Mouse (Mus musculus): ENCODE results near the gene Wasf1. TPM values are rescaled to one million over a fixed set of nuclear protein-coding genes. Genes with fewer than 3 reads are reported as not detected.

Gene Wasf1
- total RNA-seq (2021) (1 to 10 TPM; 4.6 to 5.8 TPM), polyA plus RNA-seq (2012; rRNA removed) (2.7 and 3.4 TPM in 2 replicates)
- long read RNA-seq, partial matches to known transcripts: 0 of 4 reads
- long read RNA-seq, other reads (novel, unspliced or antisense): 0 of 4 reads

DNA sequence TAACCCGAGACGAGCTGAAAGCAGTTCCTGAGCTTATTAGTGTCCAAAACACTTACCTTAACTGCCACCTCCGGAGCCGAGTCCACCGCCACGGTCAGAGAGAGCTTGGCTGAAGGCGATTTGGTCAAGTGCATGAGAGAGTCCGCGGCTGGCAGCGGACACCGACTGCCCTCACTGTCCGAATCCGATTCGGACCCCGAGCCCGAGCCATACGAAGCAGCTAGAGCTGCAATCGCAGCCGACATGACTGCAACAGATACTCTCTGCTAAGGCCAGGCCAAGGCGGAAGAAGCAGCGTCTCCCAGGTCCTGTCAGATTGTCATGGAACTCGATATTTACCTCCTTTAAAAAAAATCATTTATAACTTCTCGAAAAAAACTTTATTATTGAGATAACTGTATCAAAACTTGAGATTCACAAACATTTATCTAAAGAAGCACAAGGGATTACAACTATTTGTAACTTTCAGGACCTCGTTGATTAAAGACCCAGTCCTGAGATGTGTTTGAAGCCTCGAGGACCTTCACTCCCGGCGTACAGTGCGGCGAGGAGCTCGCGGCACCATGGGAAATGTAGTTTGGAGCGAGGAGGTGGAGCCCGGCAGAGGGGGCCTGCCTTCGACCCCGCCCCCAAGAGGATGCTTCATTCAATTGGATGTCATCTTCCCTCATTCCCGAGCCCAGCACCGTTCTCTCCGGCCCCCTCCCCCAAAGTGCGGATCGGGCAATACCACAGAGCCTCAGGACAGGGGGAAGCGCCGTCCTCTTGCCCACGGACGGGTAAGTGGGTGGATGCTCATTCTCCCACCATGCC is at the start of gene Wasf1, which contains the start of gene Cdc40:
Wasf1 (plus strand) TSS at position 645 of the 813 bp plus-strand sequence.
Cdc40 (minus strand) TSS at position 481 of the 813 bp plus-strand sequence.
- peak; percentile 99 for DNase-seq

DNA sequence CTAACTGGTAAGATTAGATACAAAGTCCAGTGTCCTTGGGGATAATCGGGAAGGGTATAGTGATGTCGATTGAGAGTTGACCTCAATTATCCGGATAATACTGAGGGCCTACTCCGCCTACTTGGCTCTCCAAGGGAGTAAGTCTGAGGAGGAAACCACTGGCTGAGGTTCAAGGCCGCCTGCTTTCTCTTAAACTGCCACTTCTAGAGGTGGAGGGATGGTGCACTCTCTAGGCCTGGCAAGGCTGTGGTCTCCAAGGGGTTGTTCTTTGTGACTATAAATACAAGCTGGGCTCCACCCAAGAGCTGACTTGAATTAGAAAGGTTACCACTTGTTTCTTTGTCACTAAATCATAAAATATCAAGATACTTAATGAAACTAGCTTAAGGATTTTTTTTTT is 43.2 kb upstream of the Wasf1 start:
- DNase-seq: peak; percentile 40

DNA sequence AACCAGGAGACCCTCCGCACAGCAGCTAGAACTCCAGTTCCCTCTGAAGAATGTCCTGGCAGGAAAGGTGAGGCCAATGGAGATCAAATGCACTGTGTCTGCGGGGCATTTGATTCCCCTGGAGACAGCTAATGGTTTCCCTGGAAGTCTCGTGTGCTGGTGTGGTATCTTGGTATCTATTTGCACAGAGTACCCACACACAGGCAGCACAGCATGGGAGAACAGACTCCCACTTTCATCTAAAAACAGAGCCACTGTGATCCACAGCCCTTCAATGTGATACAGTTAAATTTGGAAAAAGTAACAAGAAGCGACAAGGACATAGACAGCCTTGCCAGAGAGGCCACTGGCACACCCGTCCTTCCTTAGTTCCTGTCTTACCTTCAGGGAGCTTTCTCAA is 39.4 kb upstream of the Wasf1 start:
- DNase-seq: no peak

DNA sequence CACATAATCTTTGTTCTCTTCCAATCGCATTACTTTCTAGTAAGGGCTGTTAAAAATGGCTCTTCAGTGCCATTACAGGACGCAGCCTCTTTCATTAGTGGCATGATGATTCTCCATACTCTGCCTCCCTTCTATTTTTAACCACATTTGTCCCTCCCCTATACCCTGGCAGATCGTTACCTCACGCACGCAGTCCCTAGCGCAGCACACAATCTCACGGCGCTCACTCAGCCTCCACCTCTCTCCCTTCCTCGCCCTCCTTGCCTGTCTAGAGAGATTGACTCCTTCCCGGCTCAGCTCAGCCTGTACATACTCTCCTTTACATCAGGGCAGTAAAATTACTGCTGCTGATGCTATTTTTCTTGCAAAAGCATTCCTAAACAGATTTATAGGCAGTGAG is 38.7 kb upstream of the Wasf1 start:
- no peak for DNase-seq

DNA sequence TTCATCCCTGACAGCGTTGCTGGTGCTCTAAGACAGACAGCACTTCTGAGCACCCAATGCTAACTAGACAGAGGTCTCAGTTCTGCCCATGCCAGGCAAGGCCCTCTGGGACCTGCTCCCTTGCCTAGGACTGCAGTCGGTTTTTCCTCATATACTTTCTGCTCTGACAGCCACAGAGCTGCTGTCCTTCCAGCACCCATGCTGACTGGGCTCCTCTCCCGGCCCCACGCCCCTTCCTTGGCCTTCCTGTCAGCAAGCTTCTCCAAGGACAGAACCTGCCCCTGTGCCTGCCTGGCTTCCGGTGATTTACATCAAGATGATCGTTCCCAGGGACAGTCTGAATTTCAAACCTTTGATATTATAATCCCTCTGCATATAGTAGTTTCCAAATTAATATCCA is 37.6 kb upstream of the Wasf1 start:
- peak; percentile 15 for DNase-seq

DNA sequence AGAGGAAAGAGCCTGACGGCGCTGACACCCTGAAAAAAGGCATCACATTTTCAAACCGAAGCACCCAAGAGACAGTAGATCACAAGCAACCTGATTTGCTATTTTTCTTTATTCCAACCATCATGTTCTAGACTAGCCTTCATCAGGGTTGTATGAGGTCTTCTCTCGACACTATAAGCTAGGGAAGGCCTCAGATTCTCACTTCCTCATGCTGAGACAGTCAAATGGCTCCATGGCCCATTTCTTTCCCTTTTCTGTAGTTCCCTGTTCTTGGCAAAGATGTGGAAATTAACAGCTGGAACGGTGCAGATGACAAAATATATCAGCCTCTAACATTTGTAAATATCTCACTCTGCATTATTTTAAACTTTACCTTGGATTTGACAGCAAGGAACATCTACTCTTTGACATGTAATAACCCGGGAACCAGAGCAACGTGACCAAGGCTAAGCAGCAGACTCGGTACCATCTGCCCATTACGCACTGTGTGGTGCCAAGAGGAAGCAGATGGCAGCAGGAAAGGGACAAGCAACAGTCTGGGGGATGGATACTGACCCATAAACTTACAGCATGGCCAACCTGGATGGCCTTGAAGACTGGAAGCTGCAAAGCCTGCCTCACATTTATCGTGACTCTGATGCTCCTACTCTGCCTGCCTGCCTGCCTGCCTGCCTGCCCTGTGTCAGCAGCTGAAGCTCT is 36.0 kb upstream of the Wasf1 start:
- DNase-seq: no peak

DNA sequence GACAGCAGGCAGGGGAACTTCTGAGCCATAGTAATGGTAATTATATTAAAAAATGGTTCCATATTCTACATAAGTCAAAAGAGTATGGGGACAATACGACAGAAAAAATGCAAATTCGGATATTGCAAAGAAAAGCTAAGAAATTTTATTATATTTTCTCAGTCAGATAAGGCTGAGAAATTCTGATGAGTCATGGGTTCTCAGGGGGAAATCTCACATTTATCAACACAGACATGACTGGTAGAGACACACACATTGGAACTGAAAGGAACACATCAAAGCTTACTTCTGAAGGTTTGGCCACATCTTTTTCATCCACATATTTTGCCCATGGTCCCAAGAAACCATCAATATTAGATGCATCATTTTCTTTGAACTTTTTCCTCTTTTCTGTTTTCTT is 32.6 kb upstream of the Wasf1 start:
- no peak for DNase-seq

DNA sequence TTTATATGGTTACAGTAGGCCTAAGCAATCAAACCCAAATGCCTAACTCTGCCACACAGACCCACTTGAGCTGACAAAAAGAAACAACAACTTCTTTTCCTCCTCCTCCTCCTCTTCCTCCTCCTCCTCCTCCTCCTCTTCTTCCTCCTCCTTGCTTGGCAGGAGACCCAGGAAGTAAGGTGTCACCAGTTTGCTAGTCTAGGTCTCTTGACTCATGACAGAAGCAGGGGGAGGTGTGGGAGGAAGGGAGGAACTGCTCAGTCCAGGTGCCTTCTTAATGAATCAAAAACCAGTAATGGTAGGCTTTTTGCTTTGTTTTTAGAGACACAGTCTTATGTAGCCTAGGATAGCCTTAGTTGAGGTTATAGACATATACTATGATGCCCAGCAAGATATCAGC is 32.1 kb upstream of the Wasf1 start:
- DNase-seq: no peak

DNA sequence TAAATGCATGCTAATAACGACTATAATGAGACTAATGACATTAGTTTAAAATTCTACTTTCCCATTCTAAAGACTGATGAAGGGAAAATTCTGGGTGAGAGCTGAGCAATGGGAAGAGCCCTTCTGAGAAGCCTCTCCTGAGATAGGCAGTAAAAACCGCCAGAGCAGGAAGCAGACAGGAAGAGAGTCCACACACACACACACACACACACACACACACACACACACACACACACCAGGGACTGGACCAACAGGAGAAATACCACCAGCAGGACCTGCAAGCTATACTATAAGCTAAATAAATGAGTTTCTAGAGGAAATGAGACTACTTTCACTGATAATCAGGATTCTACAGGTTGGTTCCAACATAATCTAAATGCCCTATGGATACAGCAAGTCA is 27.7 kb upstream of the Wasf1 start:
- DNase-seq: no peak

DNA sequence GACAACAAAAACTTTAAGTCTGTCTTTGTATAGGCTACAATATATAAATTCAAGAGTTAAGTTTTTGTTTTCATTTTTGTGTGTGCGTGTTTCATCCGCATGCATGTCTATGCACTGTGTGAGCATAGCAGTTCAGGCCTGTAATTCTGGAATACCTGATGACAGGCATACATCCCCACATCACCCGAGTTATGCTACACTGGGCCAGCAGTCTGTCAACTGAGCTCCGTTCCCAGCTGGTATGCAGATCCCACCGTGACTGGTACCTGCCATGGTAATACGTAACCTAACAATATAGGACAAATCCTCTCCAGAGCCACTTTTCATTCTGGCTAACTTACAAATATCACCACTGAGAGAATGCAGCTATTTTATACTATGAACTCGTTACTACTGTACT is 26.6 kb upstream of the Wasf1 start:
- DNase-seq: no peak

DNA sequence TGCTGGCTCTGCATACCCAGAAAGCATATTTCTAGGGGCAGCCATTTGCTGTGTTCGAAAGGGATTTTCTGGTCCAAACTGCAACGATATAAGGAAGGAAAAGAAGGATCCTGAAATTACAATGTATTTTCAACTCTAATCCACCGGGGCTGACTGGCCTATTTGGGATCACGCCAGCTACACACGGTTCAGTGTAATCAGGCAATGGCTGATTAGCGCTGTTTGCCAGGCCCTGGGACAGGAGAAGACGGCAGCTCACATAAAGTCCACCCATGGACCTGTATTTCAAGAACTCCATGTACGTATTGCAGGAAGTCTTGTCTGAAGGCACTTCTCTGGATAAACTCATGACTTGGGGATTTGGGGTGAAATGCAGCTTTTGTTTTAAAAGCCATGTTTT is 25.7 kb upstream of the Wasf1 start:
- DNase-seq: no peak

DNA sequence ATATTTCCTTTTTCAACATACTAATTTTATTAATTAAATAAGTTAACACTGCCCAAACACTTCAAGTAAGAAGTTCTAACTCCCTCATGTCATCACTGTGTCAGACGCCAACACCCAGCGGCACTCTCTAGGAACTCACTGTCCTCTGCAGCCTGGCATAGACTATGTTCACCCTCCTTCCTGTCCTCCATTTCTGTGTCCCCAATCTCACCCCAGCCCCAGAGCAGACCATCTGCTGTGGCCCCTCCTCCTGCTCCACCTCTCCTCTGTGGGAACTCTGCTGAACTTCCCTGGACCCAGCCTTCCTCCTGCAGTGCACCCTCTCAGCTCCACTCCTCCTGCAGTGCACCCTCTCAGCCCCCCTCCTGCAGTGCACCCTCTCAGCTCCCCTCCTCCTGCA is 15.2 kb upstream of the Wasf1 start:
- DNase-seq: no peak

DNA sequence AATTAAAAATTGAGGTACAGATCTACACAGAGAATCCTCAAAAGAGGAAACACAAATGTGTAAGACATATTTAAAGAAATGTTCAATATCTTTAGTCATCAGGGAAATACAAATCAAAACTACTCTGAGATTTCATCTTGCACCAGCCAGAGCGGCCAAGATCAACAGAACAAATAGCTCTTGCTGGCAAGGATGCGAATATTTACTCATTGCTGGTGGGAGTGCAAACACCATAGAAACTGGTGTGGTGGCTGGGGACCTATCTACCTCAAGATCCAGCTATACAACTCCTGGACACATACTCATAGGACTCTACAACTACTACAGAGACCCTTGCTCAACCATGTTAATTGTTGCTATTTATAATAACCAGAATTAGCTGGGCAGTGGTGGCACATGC is 12.0 kb upstream of the Wasf1 start:
- DNase-seq: no peak

DNA sequence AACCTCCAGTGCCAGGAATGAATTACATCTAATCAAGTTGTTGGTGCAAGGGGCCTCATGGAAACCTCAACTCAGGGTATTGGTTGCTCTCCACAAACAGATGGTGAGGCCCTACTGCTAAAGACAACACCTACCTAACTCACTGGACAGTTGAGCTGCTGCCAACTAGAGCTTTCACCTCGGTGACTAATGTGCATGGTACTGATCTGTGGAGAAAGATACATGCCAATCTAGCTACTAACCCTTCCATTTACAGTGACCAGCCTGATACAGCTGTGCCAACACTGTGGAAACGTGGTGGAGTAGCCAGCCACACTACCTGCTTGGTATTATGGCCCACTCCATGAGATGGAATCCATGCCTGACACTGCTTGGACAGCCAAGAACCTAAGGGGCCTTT is 11.2 kb upstream of the Wasf1 start:
- DNase-seq: no peak

DNA sequence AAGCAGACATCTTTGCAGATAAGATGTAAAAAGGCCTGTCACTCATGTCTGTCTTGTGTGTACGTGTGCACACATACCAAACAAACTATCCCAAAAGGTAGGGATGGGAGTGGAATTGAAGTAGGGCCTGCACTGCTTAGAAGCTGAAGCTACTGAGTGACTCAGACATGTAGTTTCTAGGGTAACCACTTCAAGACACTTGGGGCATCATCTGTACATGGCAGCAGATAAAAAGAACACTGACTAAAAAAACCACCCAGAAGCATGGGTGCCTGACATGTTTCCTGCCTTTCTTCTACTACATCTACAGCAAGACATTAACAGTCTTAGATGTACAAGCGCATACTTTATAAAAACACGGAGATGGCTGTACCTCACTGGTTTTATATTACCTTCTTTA is 5.0 kb upstream of the Wasf1 start:
- no peak for DNase-seq

DNA sequence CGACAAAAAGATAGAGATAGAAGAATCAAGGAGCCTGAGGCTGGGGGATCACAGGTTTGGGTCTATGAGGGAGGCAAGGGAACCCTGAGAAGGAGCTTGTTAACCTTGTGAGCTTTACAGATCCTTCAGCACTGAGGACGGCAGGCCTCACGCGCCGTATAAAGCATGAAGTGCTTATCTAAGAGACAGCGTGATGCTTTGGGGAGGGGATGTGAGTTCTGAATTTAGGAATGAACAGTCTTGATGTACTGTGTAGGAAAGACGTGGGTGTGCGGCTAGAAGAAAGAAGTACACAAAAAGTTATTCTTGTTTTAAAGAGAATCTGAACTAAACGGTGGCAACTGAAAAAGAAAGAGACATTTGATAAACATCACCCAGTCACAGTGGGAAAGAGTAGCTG is 3.3 kb upstream of the Wasf1 start:
- DNase-seq: no peak

DNA sequence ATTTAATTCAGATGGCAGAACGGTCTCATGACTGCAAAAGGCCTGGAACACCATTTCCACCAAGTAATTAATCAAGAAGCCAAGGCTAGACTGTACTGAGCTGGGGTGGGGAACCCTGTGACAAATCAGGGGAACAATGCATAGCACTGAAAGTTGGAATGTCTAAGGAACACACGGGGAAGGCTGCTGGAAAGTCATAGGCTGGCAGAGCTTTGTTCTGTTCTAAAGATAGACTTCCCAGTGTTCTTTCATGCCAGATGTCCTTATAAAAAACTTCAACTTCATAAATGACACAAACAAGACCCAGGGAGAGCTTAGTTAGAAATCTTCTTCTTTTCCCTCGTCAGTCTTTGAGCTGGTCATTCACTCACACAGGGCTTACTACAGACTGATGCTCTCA is 2.0 kb upstream of the Wasf1 start:
- DNase-seq: no peak

DNA sequence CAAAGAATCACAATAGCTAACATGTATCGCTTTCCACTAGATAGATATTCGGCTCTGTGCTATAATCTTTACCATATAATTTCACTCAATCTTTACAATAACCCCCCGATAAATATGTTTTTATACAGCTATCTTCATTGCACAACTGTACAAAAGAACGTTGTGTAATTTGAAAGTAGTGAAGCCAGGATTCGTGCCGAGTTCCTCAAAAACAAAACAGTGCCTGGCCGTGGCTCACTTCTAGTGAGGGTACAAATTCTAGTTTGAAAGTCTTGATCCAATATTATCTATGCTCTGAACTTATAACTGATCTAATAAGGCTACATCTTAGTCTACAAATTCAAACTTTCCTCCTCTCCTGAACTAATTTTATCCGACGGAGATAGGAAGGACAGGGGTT is 942 bp upstream of the Wasf1 start:
- no peak for DNase-seq

DNA sequence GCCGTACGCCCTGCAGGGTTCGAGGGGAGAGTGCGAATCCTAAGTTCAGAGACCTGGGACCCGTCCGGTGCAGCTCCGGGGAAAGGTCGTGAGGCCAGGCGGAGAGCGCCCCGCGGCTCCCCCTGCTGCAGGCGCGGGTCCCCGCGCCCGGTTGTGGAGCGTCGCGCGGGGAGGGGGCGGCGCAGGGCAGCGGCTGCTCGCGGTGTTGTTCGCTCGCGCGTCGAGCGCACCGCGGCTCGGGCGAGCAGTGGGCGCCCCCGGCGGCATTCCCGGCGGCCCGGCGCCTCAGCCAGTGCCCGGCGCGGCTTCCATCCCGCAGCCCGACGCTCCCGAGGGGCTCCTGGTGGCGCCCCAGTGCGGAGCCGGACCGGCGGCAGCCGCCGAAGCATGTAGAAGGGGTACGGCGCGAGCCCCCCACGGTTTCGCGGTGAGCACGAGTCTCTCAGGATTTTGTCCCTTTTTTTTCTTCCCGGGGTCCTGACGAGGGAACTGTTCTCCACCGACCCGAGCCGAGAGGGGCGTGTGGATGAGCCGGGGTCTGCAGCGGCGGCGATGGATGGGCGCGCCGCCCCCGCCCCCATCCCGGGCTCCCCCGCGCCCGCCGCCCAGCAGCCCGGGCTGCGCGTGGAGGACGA is 486 bp downstream of the Wasf1 start:
- DNase-seq: no peak

DNA sequence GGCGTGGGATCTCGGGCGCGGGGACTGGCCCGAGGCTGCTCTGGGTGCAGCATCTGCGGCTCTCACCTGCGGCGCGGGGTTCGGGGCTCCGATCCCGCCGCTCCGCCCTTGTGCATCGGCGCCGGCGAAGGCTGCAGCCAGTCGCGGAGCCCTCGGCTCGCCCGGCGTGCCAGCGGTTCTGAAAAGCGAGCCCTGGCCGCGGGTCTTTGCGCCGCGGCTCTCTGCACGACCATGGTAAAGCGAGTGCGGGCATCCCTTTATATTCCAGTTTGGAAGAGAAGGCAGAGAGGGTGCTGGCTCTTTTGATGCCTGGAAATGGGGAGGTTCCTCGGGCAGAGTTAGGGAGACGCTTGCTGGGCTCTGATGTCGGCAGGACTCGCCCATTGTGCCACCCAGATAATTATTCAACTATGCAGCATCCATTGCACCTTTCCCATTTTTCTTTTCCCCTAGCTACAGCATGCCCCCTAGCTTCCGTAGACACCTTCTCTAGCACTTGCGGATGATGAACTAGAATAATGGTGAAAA is 1.1 kb downstream of the Wasf1 start:
- DNase-seq: peak; percentile 59

DNA sequence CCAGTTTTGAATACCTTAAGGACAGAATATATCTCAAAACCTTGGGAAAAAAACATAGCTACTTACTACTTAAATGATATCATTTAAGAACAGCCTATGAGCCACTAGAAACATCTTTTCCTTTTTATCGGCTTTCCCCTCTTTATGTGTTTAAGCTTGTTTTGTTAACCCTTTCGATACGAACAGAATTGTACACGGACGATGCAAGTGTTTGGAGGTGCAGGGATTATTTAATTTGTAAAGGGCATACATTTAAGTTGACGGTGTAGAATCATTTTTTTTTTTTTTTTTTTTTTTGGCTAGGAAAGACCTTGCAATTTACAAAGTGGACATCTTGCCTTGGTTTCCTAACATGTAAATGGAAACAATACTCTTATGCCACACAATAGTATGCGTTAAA is 2.2 kb downstream of the Wasf1 start:
- DNase-seq: no peak

DNA sequence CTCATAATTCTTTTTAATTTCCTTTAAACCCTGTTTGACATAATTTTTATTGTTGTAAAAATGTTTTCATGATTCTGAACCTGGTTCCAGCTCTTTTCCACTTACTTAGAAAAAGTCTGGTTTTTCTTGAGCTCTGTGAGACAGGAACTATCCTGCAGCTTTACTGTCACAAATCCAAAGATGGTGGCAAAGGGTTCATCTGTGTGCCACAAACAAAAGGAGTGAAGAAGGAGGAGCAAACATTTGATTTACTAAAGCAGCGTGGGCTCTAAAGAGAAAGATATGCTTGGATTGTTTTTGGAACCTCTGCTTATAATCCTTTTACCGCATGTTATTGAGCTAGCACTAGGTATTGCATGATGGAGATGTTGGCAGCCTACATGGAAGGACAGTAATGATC is 4.0 kb downstream of the Wasf1 start:
- DNase-seq: no peak

DNA sequence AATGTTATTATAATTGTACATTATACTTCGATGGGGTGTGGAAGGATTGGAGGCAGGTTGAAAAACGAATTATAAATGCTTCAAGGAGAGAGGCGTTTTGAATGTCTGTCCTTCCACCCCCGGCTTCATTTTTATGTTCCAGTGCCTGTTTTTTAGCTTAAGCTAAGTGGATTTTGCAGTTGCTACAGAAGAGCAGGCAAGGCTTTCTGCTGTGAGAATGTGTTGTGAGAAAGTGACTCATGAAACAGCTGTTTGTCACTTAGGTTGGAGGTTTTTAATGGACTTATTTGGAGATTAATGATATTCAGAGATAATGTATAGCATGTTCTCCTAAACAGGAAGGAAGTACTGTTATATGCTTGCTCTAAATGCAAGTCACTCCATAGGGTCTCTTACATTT is 5.9 kb downstream of the Wasf1 start:
- no peak for DNase-seq

Data from adrenal gland, adult 2 months (tissue).